Mouse (Mus musculus): ENCODE data around the gene Hoxa9.

Hoxa9 gene

GRCm38 (mm10) chr6:52244471-52245039 lies 13.7 kb upstream of the Hoxa9 start:
- DNase-seq (ENCODE audit: low spot score): no peak

GRCm38 (mm10) chr6:52243681-52244121 lies 12.8 kb upstream of the Hoxa9 start:
- DNase-seq (ENCODE audit: low spot score): no peak

- no peak for DNase-seq (ENCODE audit: low spot score)
Measured at GRCm38 (mm10) chr6:52242801-52243332, 12.0 kb upstream of the Hoxa9 start.

- DNase-seq (ENCODE audit: low spot score): no peak
Measured at GRCm38 (mm10) chr6:52241001-52241621, 10.2 kb upstream of the Hoxa9 start.

- DNase-seq (ENCODE audit: low spot score): no peak
Measured at GRCm38 (mm10) chr6:52240389-52241000, 9.6 kb upstream of the Hoxa9 start, which contains the start of gene Hoxa10. Hoxa10 (minus strand) TSS chr6:52240854.

GRCm38 (mm10) chr6:52239625-52240388 lies 8.9 kb upstream of the Hoxa9 start:
- DNase-seq (ENCODE audit: low spot score): no peak

GRCm38 (mm10) chr6:52238976-52239375 lies 8.1 kb upstream of the Hoxa9 start:
- no peak for DNase-seq (ENCODE audit: low spot score)

- no peak for DNase-seq (ENCODE audit: low spot score)
Measured at GRCm38 (mm10) chr6:52238155-52238545, 7.3 kb upstream of the Hoxa9 start.

- no peak for DNase-seq (ENCODE audit: low spot score)
Measured at GRCm38 (mm10) chr6:52237346-52238154, 6.7 kb upstream of the Hoxa9 start.

GRCm38 (mm10) chr6:52236806-52237205 lies 5.9 kb upstream of the Hoxa9 start:
- no peak for DNase-seq (ENCODE audit: low spot score)

GRCm38 (mm10) chr6:52235866-52236265 lies 5.0 kb upstream of the Hoxa9 start:
- DNase-seq (ENCODE audit: low spot score): no peak

GRCm38 (mm10) chr6:52235267-52235666 lies 4.4 kb upstream of the Hoxa9 start:
- DNase-seq (ENCODE audit: low spot score): no peak

- DNase-seq (ENCODE audit: low spot score): no peak
Measured at GRCm38 (mm10) chr6:52234428-52235140, 3.7 kb upstream of the Hoxa9 start.

GRCm38 (mm10) chr6:52233546-52234427 lies 2.9 kb upstream of the Hoxa9 start:
- no peak for DNase-seq (ENCODE audit: low spot score)

GRCm38 (mm10) chr6:52232984-52233545 lies 2.2 kb upstream of the Hoxa9 start:
- no peak for DNase-seq (ENCODE audit: low spot score)

- no peak for DNase-seq (ENCODE audit: low spot score)
Measured at GRCm38 (mm10) chr6:52232568-52232965, 1.7 kb upstream of the Hoxa9 start.

GRCm38 (mm10) chr6:52231885-52232567 lies 1.1 kb upstream of the Hoxa9 start:
- no peak for DNase-seq (ENCODE audit: low spot score)

- no peak for DNase-seq (ENCODE audit: low spot score)
Measured at GRCm38 (mm10) chr6:52229558-52230416, 1.1 kb downstream of the Hoxa9 start.
